ENCODE assay signal across 9 mouse cellular contexts in genomic region chr10:25488456-25488855, GRCm38 (mm10). TPM values are rescaled to one million over a fixed set of nuclear protein-coding genes. Genes with fewer than 3 reads are reported as not detected.
DNase-seq lines count a peak whose midpoint lies in the region; ATAC-seq and TF ChIP-seq lines count a peak whose summit lies in the region.
"Had no signal": no experiment of that assay in that cellular context is flagged by ENCODE, and none has a peak within 500 bp of the region (broad histone marks: within the 10 kb centered on the region; RNA-seq: fewer than 3 reads in every experiment).

No protein-coding gene starts in this region.

- WGBS in heart, embryonic 11.5 days (ENCODE audit: insufficient replicate concordance), result 16% methylated on average over 1 of the region's 1 CpGs
- WGBS in forebrain, embryonic 14.5 days, result 23% methylated on average over 1 of the region's 1 CpGs
- WGBS in hindbrain, embryonic 16.5 days, result 26% methylated on average over 1 of the region's 1 CpGs
- 6% methylated on average over 1 of the region's 1 CpGs for WGBS in small intestine, adult 2 months

- no peak overlapping the region for H3K27ac ChIP-seq in heart, embryonic 11.5 days (ENCODE audit: low read depth, low read length)
- H3K27ac ChIP-seq in forebrain, embryonic 14.5 days (ENCODE audit: low read depth, low read length), result no peak overlapping the region
- H3K27ac ChIP-seq in hindbrain, embryonic 16.5 days (ENCODE audit: low read depth, low read length), result no peak overlapping the region
- H3K27ac ChIP-seq in small intestine, adult 2 months (ENCODE audit: insufficient read depth, low read depth, low read length), result no peak overlapping the region

- TF ChIP-seq POLR2A in small intestine, adult 2 months (IDR thresholded peaks at IDR 0.05; ENCODE audit: low read depth, low read length), result no peak

- no peak overlapping the region for H3K9ac ChIP-seq in heart, embryonic 11.5 days (ENCODE audit: low read depth, low read length)
- no peak overlapping the region for H3K9ac ChIP-seq in forebrain, embryonic 14.5 days (ENCODE audit: low read length)
- H3K9ac ChIP-seq in hindbrain, embryonic 16.5 days (ENCODE audit: low read depth, low read length), result no peak overlapping the region

- no peaks in the 10 kb centered on the region for H3K27me3 ChIP-seq in heart, embryonic 11.5 days (ENCODE audit: control insufficient read depth, insufficient read depth, low read length)
- H3K27me3 ChIP-seq in forebrain, embryonic 14.5 days (replicated peaks; ENCODE audit: control insufficient read depth, insufficient read depth, low read length), result no peaks in the 10 kb centered on the region
- H3K27me3 ChIP-seq in hindbrain, embryonic 16.5 days (replicated peaks; ENCODE audit: control insufficient read depth, insufficient read depth, low read length), result no peaks in the 10 kb centered on the region; the same call in 1 of the 2 replicates
- no peaks in the 10 kb centered on the region for H3K27me3 ChIP-seq in small intestine, adult 2 months (ENCODE audit: control insufficient read depth, insufficient read depth, low read length)

- H3K4me1 ChIP-seq in heart, embryonic 11.5 days (ENCODE audit: control insufficient read depth, insufficient read depth, low read length), result no peaks in the 10 kb centered on the region
- no peaks in the 10 kb centered on the region for H3K4me1 ChIP-seq in forebrain, embryonic 14.5 days (ENCODE audit: control insufficient read depth, insufficient read depth, low read length)
- H3K4me1 ChIP-seq in hindbrain, embryonic 16.5 days (ENCODE audit: control insufficient read depth, insufficient read depth, low read depth, low read length), result no peaks in the 10 kb centered on the region
- H3K4me1 ChIP-seq in small intestine, adult 2 months (ENCODE audit: control insufficient read depth, insufficient read depth, insufficient read length, low read length), result no peaks in the 10 kb centered on the region

- H3K9me3 ChIP-seq in heart, embryonic 11.5 days (replicated peaks; ENCODE audit: control insufficient read depth, low read length), result no peaks in the 10 kb centered on the region
- H3K9me3 ChIP-seq in forebrain, embryonic 14.5 days (replicated peaks; ENCODE audit: control insufficient read depth, low read length), result no peaks in the 10 kb centered on the region
- H3K9me3 ChIP-seq in hindbrain, embryonic 16.5 days (ENCODE audit: control insufficient read depth, low read length), result no peaks in the 10 kb centered on the region

- peak; percentile 76; the same call in 1 of the 2 replicates for TF ChIP-seq CTCF in small intestine, adult 2 months (IDR thresholded peaks at IDR 0.05; ENCODE audit: extremely low read depth, insufficient read length, insufficient replicate concordance, low read depth, low read length)

- H3K36me3 ChIP-seq in heart, embryonic 11.5 days (ENCODE audit: control insufficient read depth, insufficient read depth, low read length), result peaks cover 4% of the 10 kb centered on the region; the same call in 1 of the 2 replicates
- H3K36me3 ChIP-seq in forebrain, embryonic 14.5 days (ENCODE audit: control insufficient read depth, insufficient read depth, low read length), result no peaks in the 10 kb centered on the region
- no peaks in the 10 kb centered on the region for H3K36me3 ChIP-seq in hindbrain, embryonic 16.5 days (ENCODE audit: control insufficient read depth, insufficient read depth, low read length)
- peaks cover 15% of the 10 kb centered on the region for H3K36me3 ChIP-seq in small intestine, adult 2 months (ENCODE audit: control insufficient read depth, insufficient read depth, low read length)

- ATAC-seq in heart, embryonic 11.5 days (replicated peaks; ENCODE audit: insufficient number of reproducible peaks, low FRiP score, low TSS enrichment), result no peak
- peak; percentile 66; the same call in 1 of the 2 replicates for ATAC-seq in forebrain, embryonic 14.5 days
- peak; percentile 76; the same call in 1 of the 2 replicates for ATAC-seq in hindbrain, embryonic 16.5 days

- no peak overlapping the region for H3K4me2 ChIP-seq in heart, embryonic 11.5 days
- no peak overlapping the region for H3K4me2 ChIP-seq in forebrain, embryonic 14.5 days (ENCODE audit: low read length)
- H3K4me2 ChIP-seq in hindbrain, embryonic 16.5 days (ENCODE audit: low read length), result no peak overlapping the region

- peak; percentile 74 for DNase-seq in heart, adult 8-10 months (ENCODE audit: low spot score)
- DNase-seq in c-Kit-positive CD71-positive TER-119-negative erythroid progenitor cells, embryonic 14.5 days (ENCODE audit: low read depth), result peak; percentile 19
- peak; percentile 75 for DNase-seq in forebrain, embryonic 14.5 days (ENCODE audit: low spot score)
- DNase-seq in layer of hippocampus, postnatal 36 days, result peak; percentile 50 to 55
- DNase-seq in mesoderm, embryonic 11.5 days (ENCODE audit: low read depth, low spot score), result peak; percentile 53

- no peak overlapping the region for H3K4me3 ChIP-seq in heart, embryonic 11.5 days (ENCODE audit: low read depth, low read length)
- H3K4me3 ChIP-seq in forebrain, embryonic 14.5 days (ENCODE audit: low read depth, low read length), result no peak overlapping the region
- H3K4me3 ChIP-seq in hindbrain, embryonic 16.5 days (ENCODE audit: low read length), result no peak overlapping the region
- no peak overlapping the region for H3K4me3 ChIP-seq in small intestine, adult 2 months (ENCODE audit: low read depth, low read length)

RNA-seq across cellular contexts. Expression of gene Smlr1, which starts 47.6 kb away (rescaled TPM):
- not detected for total RNA-seq in heart, adult 8-10 months (2022)
- polyA plus RNA-seq in heart, embryonic 11.5 days (2014; fragmentation: Nextera tagmentation; extraction: Ambion mirVana), result not detected in 2 replicates
- polyA plus RNA-seq in forebrain, embryonic 14.5 days (2014; fragmentation: Nextera tagmentation; extraction: Ambion mirVana), result not detected in 2 replicates
- polyA plus RNA-seq in hindbrain, embryonic 16.5 days (2015; fragmentation: Nextera tagmentation; extraction: Ambion mirVana), result not detected in 2 replicates
- total RNA-seq in layer of hippocampus, postnatal 36 days (2021), result not detected
- 27.1 and 58.7 TPM in 2 replicates for polyA plus RNA-seq in small intestine, adult 2 months (2012; rRNA removed)
- polyA plus RNA-seq: stomach, embryonic 14.5 days had no signal

Comparison
In these comparisons a context has a peak if more than half of its experiments do, and no peak if none do; other contexts are left out.
1. DNase-seq: peak in every context shown above with its lines; median percentile 75 in forebrain, embryonic 14.5 days; 74 in heart, adult 8-10 months; 53 in mesoderm, embryonic 11.5 days; 52 in layer of hippocampus, postnatal 36 days; 19 in c-Kit-positive CD71-positive TER-119-negative erythroid progenitor cells, embryonic 14.5 days.
2. RNA of gene Smlr1, which starts 47.6 kb away (polyA plus RNA-seq): 27.1 to 58.7 TPM in small intestine, adult 2 months; not detected in hindbrain, embryonic 16.5 days, not detected in heart, embryonic 11.5 days and not detected in forebrain, embryonic 14.5 days; every median in the first group is over 10 times any median in the second.